Mouse (Mus musculus) liver, adult 2 months (tissue): ENCODE results near the gene Dtymk. TPM values are rescaled to one million over a fixed set of nuclear protein-coding genes. Genes with fewer than 3 reads are reported as not detected.
"Not testable (repeated sequence)": the region's sequence is repeated elsewhere in the genome, so short reads cannot be mapped to it uniquely, and the experiment has no call there.

Experiments used
- DNase-seq: peaks from one replicate; pipeline ENCODE4 v3.0.0-alpha.2; 2011; ENCODE audit warnings: low read depth, low spot score; ENCODE audit errors: extremely low read depth
- H3K27ac ChIP-seq: fragments of 200-500 bp; replicated peaks from 2 replicates; pipeline ENCODE4 v1.5.1; 2012; ENCODE audit warnings: low read depth, mild to moderate bottlenecking, control low read depth, inconsistent platforms, low read length; ENCODE audit not compliant: insufficient read depth
- H3K27me3 ChIP-seq: fragments of 200-500 bp; 2 replicates; pipeline ENCODE4 v1.6.1; 2012; ENCODE audit warnings: mild to moderate bottlenecking, moderate library complexity, low read length, inconsistent platforms; ENCODE audit not compliant: control insufficient read depth, insufficient read depth
- H3K36me3 ChIP-seq: fragments of 200-500 bp; 2 replicates; pipeline ENCODE4 v1.6.1; 2012; ENCODE audit warnings: low read length, inconsistent platforms; ENCODE audit not compliant: control insufficient read depth, insufficient read depth
- H3K4me1 ChIP-seq: fragments of 200-500 bp; 2 replicates; pipeline ENCODE4 v1.6.1; 2011; ENCODE audit warnings: low read length; ENCODE audit not compliant: control insufficient read depth, insufficient read depth
- H3K4me3 ChIP-seq: fragments of 200-500 bp; 2 replicates; pipeline ENCODE4 v1.5.1; 2011; ENCODE audit warnings: low read depth, mild to moderate bottlenecking, control low read depth, low read length, moderate library complexity; ENCODE audit not compliant: insufficient read depth
- H3K79me2 ChIP-seq: fragments of 200-500 bp; 2 replicates; pipeline ENCODE4 v1.6.1; 2012; ENCODE audit warnings: inconsistent platforms, mild to moderate bottlenecking, low read length, moderate library complexity; ENCODE audit not compliant: control insufficient read depth, insufficient read depth
- H3K9ac ChIP-seq: fragments of 200-500 bp; 2 replicates; pipeline ENCODE4 v1.6.1; 2012; ENCODE audit warnings: low read depth, mild to moderate bottlenecking, control low read depth, inconsistent platforms, low read length
- CTCF ChIP-seq: fragments of 200-500 bp; IDR thresholded peaks from 2 replicates; pipeline ENCODE4 v1.5.1; 2011; ENCODE audit warnings: low read depth, low read length, control low read depth
- POLR2A ChIP-seq: fragments of 200-500 bp; IDR thresholded peaks from 2 replicates; pipeline ENCODE4 v1.6.1; 2011; ENCODE audit warnings: low read length, control low read depth; ENCODE audit not compliant: insufficient read depth; ENCODE audit errors: extremely low read depth
- WGBS: fragments of 180-500 bp; shearing (Covaris S2); methylation state at CpG from one replicate; pipeline ENCODE4 v1.1.7; 2018; 5-methylcytosine and 5-hydroxymethylcytosine counted together
- polyA plus RNA-seq: library from polyadenylated mRNA; depleted of rRNA; stranded (reverse); fragments of >200 nt; gene quantifications from 2 replicates; pipeline ENCODE4 v1.2.3, GENCODE M21; 2012
- total RNA-seq: library from RNA; depleted of rRNA; stranded (reverse); fragments of >200 nt; gene quantifications from 2 replicates; pipeline ENCODE4 v1.2.3, GENCODE M21; 2014

Dtymk gene
- total and polyA plus RNA-seq, 2 experiments: 27.7 to 28.4 TPM

GRCm38 (mm10) chr1:93786912-93787311 lies 14.8 kb downstream of the Dtymk start:
- no peak overlapping the region for H3K27ac ChIP-seq
- no peak overlapping the region for H3K4me3 ChIP-seq
- H3K27me3 ChIP-seq: no peaks in the 10 kb centered on the region
- TF ChIP-seq POLR2A: no peak
- TF ChIP-seq CTCF: no peak
- H3K79me2 ChIP-seq: no peaks in the 10 kb centered on the region
- no peak for DNase-seq
- no peaks in the 10 kb centered on the region for H3K4me1 ChIP-seq
- WGBS: 90% methylated on average over 2 of the region's 2 CpGs
- H3K9ac ChIP-seq: no peak overlapping the region
- peaks cover 48% of the 10 kb centered on the region for H3K36me3 ChIP-seq

- Histone ChIP-seq H3K36me3 (peaks cover 63% of the 10 kb centered on the region), H3K27ac (no peak overlapping the region), H3K4me1 (no peaks in the 10 kb centered on the region), H3K27me3 (no peaks in the 10 kb centered on the region), H3K79me2 (no peaks in the 10 kb centered on the region), H3K4me3 (no peak overlapping the region), H3K9ac (no peak overlapping the region)
- 99% methylated on average over 5 of the region's 5 CpGs for WGBS
- no peak for DNase-seq
- no peak for TF ChIP-seq CTCF
- no peak for TF ChIP-seq POLR2A
These were observed 25.0 kb downstream of the Dtymk start for GRCm38 (mm10) chr1:93776686-93777085.

- Histone ChIP-seq H3K4me3 (no peak overlapping the region), H3K36me3 (peaks cover 38% of the 10 kb centered on the region), H3K27me3 (no peaks in the 10 kb centered on the region), H3K27ac (no peak overlapping the region), H3K79me2 (peaks cover 14% of the 10 kb centered on the region; the same call in 1 of the 2 replicates), H3K9ac (no peak overlapping the region), H3K4me1 (no peaks in the 10 kb centered on the region)
- no peak for TF ChIP-seq POLR2A
- no peak for TF ChIP-seq CTCF
- DNase-seq: no peak
- WGBS: 96% methylated on average over 3 of the region's 3 CpGs
These were observed 31.8 kb downstream of the Dtymk start for GRCm38 (mm10) chr1:93769901-93770300.

GRCm38 (mm10) chr1:93767600-93767999 lies 34.1 kb downstream of the Dtymk start:
- 95% methylated on average over 6 of the region's 6 CpGs for WGBS

GRCm38 (mm10) chr1:93764871-93765591 lies 36.7 kb downstream of the Dtymk start:
- Histone ChIP-seq H3K79me2 (peaks cover 34% of the 10 kb centered on the region; the same call in 1 of the 2 replicates), H3K4me3 (no peak overlapping the region), H3K9ac (no peak overlapping the region), H3K36me3 (peaks cover 15% of the 10 kb centered on the region), H3K4me1 (no peaks in the 10 kb centered on the region), H3K27me3 (no peaks in the 10 kb centered on the region), H3K27ac (no peak overlapping the region)
- WGBS: 93% methylated on average over 9 of the region's 9 CpGs
- DNase-seq: no peak
- TF ChIP-seq CTCF (no peak), POLR2A (no peak)

More at GRCm38 (mm10) chr1:93767600-93767999, 34.1 kb downstream of the Dtymk start:
- TF ChIP-seq CTCF (no peak), POLR2A (no peak)
- H3K79me2 ChIP-seq: peaks cover 24% of the 10 kb centered on the region; the same call in 1 of the 2 replicates
- H3K36me3 ChIP-seq: peaks cover 19% of the 10 kb centered on the region
- no peak overlapping the region for H3K9ac ChIP-seq
- H3K4me1 ChIP-seq: no peaks in the 10 kb centered on the region
- H3K27me3 ChIP-seq: no peaks in the 10 kb centered on the region
- DNase-seq: no peak
- H3K4me3 ChIP-seq: no peak overlapping the region
- no peak overlapping the region for H3K27ac ChIP-seq

- DNase-seq, H3K36me3 ChIP-seq, H3K27me3 ChIP-seq, H3K4me3 ChIP-seq, H3K4me1 ChIP-seq, H3K9ac ChIP-seq, H3K27ac ChIP-seq: not testable (repeated sequence)
- WGBS: 95% methylated on average over 3 of the region's 3 CpGs
- H3K79me2 ChIP-seq: peaks cover 37% of the 10 kb centered on the region; the same call in 1 of the 2 replicates
These were observed 38.2 kb downstream of the Dtymk start for GRCm38 (mm10) chr1:93763531-93763930.
